Mouse (Mus musculus): Measurements from ENCODE around the gene Itga5. TPM values are rescaled to one million over a fixed set of nuclear protein-coding genes. Genes with fewer than 3 reads are reported as not detected.

Gene Itga5
- polyA plus RNA-seq, 1 experiment from 2014 or later, result 24.6 TPM

DNA sequence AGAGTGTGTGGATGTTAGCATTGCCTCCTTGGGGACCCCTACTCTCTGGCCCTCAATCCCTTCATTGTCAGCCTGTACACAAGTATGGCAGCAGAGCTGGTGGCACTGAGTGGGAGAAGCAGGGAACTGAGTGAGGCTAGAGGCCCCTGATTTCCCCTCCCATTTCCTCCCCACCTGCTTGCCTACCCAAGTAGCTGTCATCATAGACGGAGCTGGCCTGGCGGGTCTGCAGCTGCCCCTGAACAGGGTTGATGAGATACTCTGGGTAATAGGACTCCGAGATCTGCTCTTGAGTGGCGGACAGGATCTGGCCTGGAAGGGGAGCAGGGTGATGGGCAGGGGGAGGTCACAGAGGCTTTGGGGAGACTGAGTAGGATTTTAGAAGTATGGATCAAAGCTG lies 10.4 kb downstream of the Itga5 start:
- Histone ChIP-seq H3K36me3 (replicated peaks; ENCODE audit: control insufficient read depth, insufficient read depth, low read depth, low read length) (no peaks in the 10 kb centered on the region; the same call in 1 of the 2 replicates), H3K9ac (replicated peaks; ENCODE audit: low read length) (no peak overlapping the region)

DNA sequence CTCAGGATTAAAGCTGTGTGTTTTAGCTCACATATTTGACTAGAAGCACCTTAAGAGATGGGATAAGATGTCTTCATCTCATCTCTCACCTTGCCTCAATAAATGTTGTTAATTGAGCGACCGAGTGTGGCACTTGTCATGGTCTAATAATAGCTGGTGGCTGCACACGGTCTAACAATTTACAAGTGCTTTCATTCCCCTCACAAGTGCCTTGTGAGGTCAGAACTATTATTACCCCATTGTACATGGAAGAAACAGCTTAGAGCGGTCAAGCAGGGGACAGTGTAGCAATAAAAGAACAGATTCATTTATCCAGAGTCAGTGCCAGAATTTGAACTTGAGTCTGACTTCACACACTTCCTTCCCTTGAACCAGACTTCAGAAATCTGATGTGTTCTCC lies 11.1 kb downstream of the Itga5 start:
- H3K4me1 ChIP-seq (ENCODE audit: control insufficient read depth, insufficient read depth, low read length), result peaks cover 8% of the 10 kb centered on the region; the same call in 1 of the 2 replicates
- no peaks in the 10 kb centered on the region; the same call in 1 of the 2 replicates for H3K36me3 ChIP-seq (replicated peaks; ENCODE audit: control insufficient read depth, insufficient read depth, low read depth, low read length)
- no peaks in the 10 kb centered on the region for H3K9me3 ChIP-seq (replicated peaks; ENCODE audit: control insufficient read depth, low read length)
- WGBS, result 93% methylated on average over 4 of the region's 4 CpGs
- H3K27ac ChIP-seq (replicated peaks; ENCODE audit: low read depth, low read length), result no peak overlapping the region
- DNase-seq (ENCODE audit: low spot score), result no peak
- H3K27me3 ChIP-seq (ENCODE audit: control insufficient read depth, insufficient read depth, low read length), result no peaks in the 10 kb centered on the region
- no peak overlapping the region for H3K9ac ChIP-seq (replicated peaks; ENCODE audit: low read length)
- H3K4me2 ChIP-seq (ENCODE audit: low read depth, low read length), result no peak overlapping the region
- no peak for ATAC-seq (replicated peaks; ENCODE audit: insufficient number of reproducible peaks, low FRiP score, low TSS enrichment, low read depth)
- H3K4me3 ChIP-seq (ENCODE audit: low read depth, low read length), result no peak overlapping the region

More for the DNA sequence above, 10.4 kb downstream of the Itga5 start:
- Histone ChIP-seq H3K27ac (replicated peaks; ENCODE audit: low read depth, low read length) (no peak overlapping the region), H3K4me2 (ENCODE audit: low read depth, low read length) (no peak overlapping the region), H3K27me3 (ENCODE audit: control insufficient read depth, insufficient read depth, low read length) (no peaks in the 10 kb centered on the region), H3K4me3 (ENCODE audit: low read depth, low read length) (no peak overlapping the region), H3K4me1 (ENCODE audit: control insufficient read depth, insufficient read depth, low read length) (peaks cover 8% of the 10 kb centered on the region; the same call in 1 of the 2 replicates), H3K9me3 (replicated peaks; ENCODE audit: control insufficient read depth, low read length) (no peaks in the 10 kb centered on the region)
- no peak for ATAC-seq (replicated peaks; ENCODE audit: insufficient number of reproducible peaks, low FRiP score, low TSS enrichment, low read depth)
- DNase-seq (ENCODE audit: low spot score), result no peak
- WGBS, result 73% methylated on average over 4 of the region's 4 CpGs

DNA sequence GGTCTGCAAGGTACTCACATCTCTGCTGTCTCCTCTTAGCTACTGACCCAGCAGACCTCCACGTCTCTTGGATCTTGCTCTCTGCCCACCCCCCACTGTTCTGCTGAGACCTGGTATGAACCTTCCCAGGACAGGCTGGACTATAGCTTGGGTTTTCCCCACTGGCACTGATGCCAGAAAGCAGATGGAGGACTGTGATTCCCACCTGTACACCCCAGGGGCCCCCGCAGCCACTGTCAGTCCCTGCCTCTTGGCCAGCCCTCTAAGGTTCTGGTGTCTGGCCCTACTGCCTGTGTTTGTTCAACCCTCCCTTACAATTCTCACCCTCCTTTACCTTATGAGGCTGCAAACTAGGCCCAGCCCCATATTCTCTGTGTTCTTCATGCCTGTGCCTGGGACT lies 11.9 kb downstream of the Itga5 start:
- DNase-seq (ENCODE audit: low spot score) (no peak), ATAC-seq (replicated peaks; ENCODE audit: insufficient number of reproducible peaks, low FRiP score, low TSS enrichment, low read depth) (no peak)
- H3K4me1 ChIP-seq (ENCODE audit: control insufficient read depth, insufficient read depth, low read length), result peaks cover 8% of the 10 kb centered on the region; the same call in 1 of the 2 replicates
- no peak overlapping the region for H3K4me2 ChIP-seq (ENCODE audit: low read depth, low read length)
- 94% methylated on average over 2 of the region's 2 CpGs for WGBS
- peaks cover 2% of the 10 kb centered on the region; the same call in 1 of the 2 replicates for H3K36me3 ChIP-seq (replicated peaks; ENCODE audit: control insufficient read depth, insufficient read depth, low read depth, low read length)
- H3K9ac ChIP-seq (replicated peaks; ENCODE audit: low read length), result no peak overlapping the region
- H3K27ac ChIP-seq (replicated peaks; ENCODE audit: low read depth, low read length), result no peak overlapping the region
- no peak overlapping the region for H3K4me3 ChIP-seq (ENCODE audit: low read depth, low read length)
- H3K9me3 ChIP-seq (replicated peaks; ENCODE audit: control insufficient read depth, low read length), result no peaks in the 10 kb centered on the region
- no peaks in the 10 kb centered on the region for H3K27me3 ChIP-seq (ENCODE audit: control insufficient read depth, insufficient read depth, low read length)

DNA sequence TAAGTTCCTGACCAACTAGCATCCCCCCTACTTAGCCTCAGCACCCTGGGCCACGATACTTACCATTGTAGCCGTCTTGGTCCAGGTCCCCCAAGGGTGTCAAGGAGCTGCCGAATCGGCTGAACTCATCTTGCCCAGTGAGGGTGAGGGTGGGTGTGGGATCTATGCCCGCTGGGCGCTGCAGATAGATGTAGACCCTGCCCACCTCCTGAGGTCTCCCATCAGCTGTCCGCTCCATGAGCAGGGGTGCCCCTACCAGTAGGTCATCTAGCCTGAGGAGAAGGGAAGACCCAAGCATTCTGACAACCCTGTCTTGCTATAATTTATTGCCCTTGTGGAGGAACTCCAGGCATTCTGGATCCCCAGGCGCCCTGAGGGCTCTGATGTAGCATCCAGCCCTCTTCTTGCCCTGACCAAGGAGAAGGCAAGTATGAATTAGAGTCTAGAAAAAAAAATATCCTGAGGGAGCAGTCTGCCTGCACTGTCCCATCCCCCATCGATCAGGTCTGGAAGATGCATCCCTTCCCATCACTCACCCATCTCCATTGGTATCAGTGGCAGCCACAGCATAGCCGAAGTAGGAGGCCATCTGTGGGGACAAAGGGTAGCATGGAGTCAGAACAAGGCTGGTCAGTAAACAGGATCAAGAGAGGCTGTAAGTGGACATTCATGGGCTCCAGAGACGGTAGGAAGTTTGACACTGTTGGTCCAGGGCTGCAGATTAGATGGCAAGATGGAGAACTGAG lies 12.9 kb downstream of the Itga5 start:
- Histone ChIP-seq H3K4me3 (ENCODE audit: low read depth, low read length) (no peak overlapping the region), H3K27me3 (ENCODE audit: control insufficient read depth, insufficient read depth, low read length) (no peaks in the 10 kb centered on the region), H3K4me2 (ENCODE audit: low read depth, low read length) (no peak overlapping the region), H3K27ac (replicated peaks; ENCODE audit: low read depth, low read length) (no peak overlapping the region), H3K9ac (replicated peaks; ENCODE audit: low read length) (no peak overlapping the region), H3K36me3 (replicated peaks; ENCODE audit: control insufficient read depth, insufficient read depth, low read depth, low read length) (peaks cover 2% of the 10 kb centered on the region; the same call in 1 of the 2 replicates), H3K9me3 (replicated peaks; ENCODE audit: control insufficient read depth, low read length) (no peaks in the 10 kb centered on the region), H3K4me1 (ENCODE audit: control insufficient read depth, insufficient read depth, low read length) (peaks cover 4% of the 10 kb centered on the region; the same call in 1 of the 2 replicates)
- 93% methylated on average over 11 of the region's 11 CpGs for WGBS
- ATAC-seq (replicated peaks; ENCODE audit: insufficient number of reproducible peaks, low FRiP score, low TSS enrichment, low read depth), result no peak
- no peak for DNase-seq (ENCODE audit: low spot score)

DNA sequence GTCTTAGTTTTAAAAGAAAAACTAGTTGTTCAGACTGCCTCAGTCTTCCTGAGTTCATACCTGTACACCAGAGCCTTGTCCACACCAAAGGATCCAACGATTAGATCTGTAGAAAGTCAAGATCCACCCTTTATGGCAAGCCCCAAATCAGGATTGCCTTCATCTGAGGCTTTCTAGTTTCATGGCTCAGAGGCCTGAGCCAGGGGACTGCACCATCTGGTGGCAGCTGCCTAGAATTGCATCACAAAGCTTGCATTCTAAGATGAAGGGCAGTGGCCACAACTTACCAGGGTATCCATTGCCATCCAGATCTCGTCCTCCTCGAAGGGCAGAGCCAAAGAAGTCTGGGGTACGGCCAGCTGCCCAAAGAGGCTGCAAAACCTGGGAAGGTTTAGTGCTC lies 13.7 kb downstream of the Itga5 start:
- WGBS, result 51% methylated on average over 4 of the region's 4 CpGs

DNA sequence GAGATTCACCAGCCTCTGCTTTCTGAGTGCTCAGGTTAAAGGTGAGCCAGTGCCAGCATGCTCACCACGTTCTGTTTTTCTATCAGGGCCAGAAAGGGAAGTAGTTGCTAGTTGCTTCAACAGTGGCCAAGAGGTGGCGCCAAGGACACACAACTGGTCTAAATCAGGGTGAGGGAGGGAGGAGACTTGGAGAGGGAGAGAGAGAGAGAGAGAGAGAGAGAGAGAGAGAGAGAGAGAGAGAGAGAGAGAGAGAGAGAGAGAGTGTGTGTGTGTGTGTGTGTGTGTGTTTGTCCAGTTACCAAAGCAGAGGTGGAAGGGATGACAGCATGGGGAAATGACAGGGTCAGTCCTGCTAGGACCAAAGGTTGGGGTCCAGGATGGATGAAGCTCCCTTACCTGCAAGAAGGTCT lies 19.3 kb downstream of the Itga5 start:
- ATAC-seq (replicated peaks; ENCODE audit: insufficient number of reproducible peaks, low FRiP score, low TSS enrichment, low read depth), result 0 out of 2 replicates have a peak, but pooled peaks have one; percentile 5
- 0% methylated on average over 2 of the region's 2 CpGs for WGBS
- Histone ChIP-seq H3K9me3 (replicated peaks; ENCODE audit: control insufficient read depth, low read length) (no peaks in the 10 kb centered on the region), H3K9ac (replicated peaks; ENCODE audit: low read length) (no peak overlapping the region), H3K27me3 (ENCODE audit: control insufficient read depth, insufficient read depth, low read length) (no peaks in the 10 kb centered on the region), H3K4me3 (ENCODE audit: low read depth, low read length) (no peak overlapping the region), H3K36me3 (replicated peaks; ENCODE audit: control insufficient read depth, insufficient read depth, low read depth, low read length) (peaks cover 2% of the 10 kb centered on the region; the same call in 1 of the 2 replicates), H3K4me1 (ENCODE audit: control insufficient read depth, insufficient read depth, low read length) (no peaks in the 10 kb centered on the region), H3K4me2 (ENCODE audit: low read depth, low read length) (no peak overlapping the region), H3K27ac (replicated peaks; ENCODE audit: low read depth, low read length) (no peak overlapping the region)
- peak; percentile 77 for DNase-seq (ENCODE audit: low spot score)

More for the DNA sequence above, 13.7 kb downstream of the Itga5 start:
- H3K27me3 ChIP-seq (ENCODE audit: control insufficient read depth, insufficient read depth, low read length), result no peaks in the 10 kb centered on the region
- no peak overlapping the region for H3K4me2 ChIP-seq (ENCODE audit: low read depth, low read length)
- no peak overlapping the region for H3K4me3 ChIP-seq (ENCODE audit: low read depth, low read length)
- H3K36me3 ChIP-seq (replicated peaks; ENCODE audit: control insufficient read depth, insufficient read depth, low read depth, low read length), result peaks cover 2% of the 10 kb centered on the region; the same call in 1 of the 2 replicates
- H3K9me3 ChIP-seq (replicated peaks; ENCODE audit: control insufficient read depth, low read length), result no peaks in the 10 kb centered on the region
- no peak overlapping the region for H3K9ac ChIP-seq (replicated peaks; ENCODE audit: low read length)
- H3K4me1 ChIP-seq (ENCODE audit: control insufficient read depth, insufficient read depth, low read length), result no peaks in the 10 kb centered on the region
- peak; percentile 81 for DNase-seq (ENCODE audit: low spot score)
- no peak for ATAC-seq (replicated peaks; ENCODE audit: insufficient number of reproducible peaks, low FRiP score, low TSS enrichment, low read depth)
- H3K27ac ChIP-seq (replicated peaks; ENCODE audit: low read depth, low read length), result no peak overlapping the region

DNA sequence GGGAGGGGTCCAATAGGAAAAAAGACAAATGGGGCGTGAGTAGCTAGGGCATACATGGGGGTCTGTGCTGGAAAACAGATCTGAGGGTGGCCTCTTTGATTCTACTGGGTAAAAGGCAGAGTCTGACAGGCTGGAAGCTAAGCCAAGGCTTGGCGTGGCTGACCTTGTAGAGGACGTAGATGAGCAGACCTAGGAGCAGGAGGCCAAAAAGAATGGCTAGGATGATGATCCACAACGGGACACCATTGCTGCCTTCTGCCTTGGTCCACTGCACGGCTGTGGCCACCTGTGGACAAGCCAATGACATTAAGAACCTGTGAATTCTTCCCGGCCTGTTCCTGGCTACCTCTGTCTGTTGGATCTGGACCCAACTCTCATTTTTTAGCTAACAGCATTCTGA lies 20.8 kb downstream of the Itga5 start:
- Histone ChIP-seq H3K9me3 (replicated peaks; ENCODE audit: control insufficient read depth, low read length) (no peaks in the 10 kb centered on the region), H3K4me2 (ENCODE audit: low read depth, low read length) (no peak overlapping the region), H3K27me3 (ENCODE audit: control insufficient read depth, insufficient read depth, low read length) (0 out of 2 replicates have a peak, but pooled peaks cover 3% of the 10 kb centered on the region), H3K9ac (replicated peaks; ENCODE audit: low read length) (no peak overlapping the region), H3K4me1 (ENCODE audit: control insufficient read depth, insufficient read depth, low read length) (0 out of 2 replicates have a peak, but pooled peaks cover 2% of the 10 kb centered on the region), H3K27ac (replicated peaks; ENCODE audit: low read depth, low read length) (no peak overlapping the region), H3K36me3 (replicated peaks; ENCODE audit: control insufficient read depth, insufficient read depth, low read depth, low read length) (peaks cover 2% of the 10 kb centered on the region; the same call in 1 of the 2 replicates), H3K4me3 (ENCODE audit: low read depth, low read length) (no peak overlapping the region)
- 86% methylated on average over 6 of the region's 6 CpGs for WGBS
- DNase-seq (ENCODE audit: low spot score), result no peak
- no peak for ATAC-seq (replicated peaks; ENCODE audit: insufficient number of reproducible peaks, low FRiP score, low TSS enrichment, low read depth)

DNA sequence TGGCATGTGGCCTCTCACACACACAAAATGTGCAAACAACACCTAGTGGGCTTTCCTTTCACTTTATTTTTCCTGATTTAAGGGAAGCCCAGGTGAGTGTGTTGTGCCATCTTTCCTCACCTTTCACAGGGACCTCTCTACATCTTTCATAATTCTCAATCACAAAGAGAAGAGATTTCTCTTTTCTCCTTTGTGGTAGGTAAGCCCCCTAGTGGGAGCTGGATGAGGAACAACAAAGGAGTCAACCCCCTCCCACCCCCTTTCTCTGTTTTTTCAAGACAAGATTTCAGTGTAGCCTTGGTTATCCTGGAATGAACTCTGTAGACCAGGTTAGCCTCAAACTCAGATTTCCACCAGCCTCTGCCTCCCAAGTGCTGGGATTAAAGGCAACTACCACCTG lies 23.0 kb downstream of the Itga5 start:
- no peak for DNase-seq (ENCODE audit: low spot score)

More for the DNA sequence above, 23.0 kb downstream of the Itga5 start:
- Histone ChIP-seq H3K4me2 (ENCODE audit: low read depth, low read length) (no peak overlapping the region), H3K9ac (replicated peaks; ENCODE audit: low read length) (no peak overlapping the region), H3K27me3 (ENCODE audit: control insufficient read depth, insufficient read depth, low read length) (peaks cover 7% of the 10 kb centered on the region; the same call in 1 of the 2 replicates), H3K4me1 (ENCODE audit: control insufficient read depth, insufficient read depth, low read length) (peaks cover 2% of the 10 kb centered on the region; the same call in 1 of the 2 replicates), H3K36me3 (replicated peaks; ENCODE audit: control insufficient read depth, insufficient read depth, low read depth, low read length) (no peaks in the 10 kb centered on the region), H3K9me3 (replicated peaks; ENCODE audit: control insufficient read depth, low read length) (no peaks in the 10 kb centered on the region), H3K4me3 (ENCODE audit: low read depth, low read length) (no peak overlapping the region), H3K27ac (replicated peaks; ENCODE audit: low read depth, low read length) (no peak overlapping the region)
- ATAC-seq (replicated peaks; ENCODE audit: insufficient number of reproducible peaks, low FRiP score, low TSS enrichment, low read depth), result no peak
